In genomic region chr2:119009376-119009775, GRCm38 (mm10) we compare ENCODE assay signal across 27 mouse cellular contexts.
"Had no signal": no experiment of that assay in that cellular context is flagged by ENCODE, and none has a peak within 500 bp of the region (broad histone marks: within the 10 kb centered on the region; RNA-seq: fewer than 3 reads in every experiment).

No protein-coding gene starts in this region.

- ATAC-seq: forebrain, embryonic 13.5 days; forebrain, embryonic 15.5 days; forebrain, embryonic 16.5 days; forebrain, postnatal 0 days had no signal

- H3K4me2 ChIP-seq: embryonic facial prominence, embryonic 12.5 days; embryonic facial prominence, embryonic 13.5 days; embryonic facial prominence, embryonic 15.5 days; forebrain, embryonic 12.5 days; forebrain, embryonic 13.5 days; forebrain, embryonic 15.5 days; heart, embryonic 11.5 days had no signal

- H3K27me3 ChIP-seq: embryonic facial prominence, embryonic 12.5 days; embryonic facial prominence, embryonic 13.5 days; embryonic facial prominence, embryonic 15.5 days; forebrain, embryonic 12.5 days; forebrain, embryonic 13.5 days; forebrain, embryonic 15.5 days had no signal

- H3K36me3 ChIP-seq: embryonic facial prominence, embryonic 10.5 days; embryonic facial prominence, embryonic 12.5 days; embryonic facial prominence, embryonic 13.5 days; embryonic facial prominence, embryonic 15.5 days; forebrain, embryonic 10.5 days; forebrain, embryonic 12.5 days; forebrain, embryonic 15.5 days; heart, embryonic 10.5 days had no signal

- H3K27ac ChIP-seq: embryonic facial prominence, embryonic 10.5 days; embryonic facial prominence, embryonic 12.5 days; embryonic facial prominence, embryonic 13.5 days; embryonic facial prominence, embryonic 15.5 days; forebrain, embryonic 10.5 days; forebrain, embryonic 12.5 days; forebrain, embryonic 13.5 days; forebrain, embryonic 15.5 days; gastrocnemius, adult 2 months; heart, adult 2 months; heart, embryonic 10.5 days had no signal

- H3K4me1 ChIP-seq: embryonic facial prominence, embryonic 10.5 days; embryonic facial prominence, embryonic 12.5 days; embryonic facial prominence, embryonic 13.5 days; embryonic facial prominence, embryonic 15.5 days; forebrain, embryonic 10.5 days; forebrain, embryonic 12.5 days; forebrain, embryonic 13.5 days; forebrain, embryonic 15.5 days had no signal

- H3K9ac ChIP-seq: embryonic facial prominence, embryonic 12.5 days; embryonic facial prominence, embryonic 13.5 days; embryonic facial prominence, embryonic 15.5 days; forebrain, embryonic 12.5 days; forebrain, embryonic 13.5 days; forebrain, embryonic 15.5 days; forebrain, postnatal 0 days had no signal

- H3K4me3 ChIP-seq: embryonic facial prominence, embryonic 10.5 days; embryonic facial prominence, embryonic 12.5 days; embryonic facial prominence, embryonic 13.5 days; embryonic facial prominence, embryonic 15.5 days; erythroblast, embryonic 14.5 days; forebrain, embryonic 10.5 days; forebrain, embryonic 12.5 days; forebrain, embryonic 13.5 days; forebrain, embryonic 15.5 days; gastrocnemius, adult 2 months; heart, adult 2 months; heart, embryonic 10.5 days had no signal

- H3K9me3 ChIP-seq: embryonic facial prominence, embryonic 10.5 days; embryonic facial prominence, embryonic 12.5 days; embryonic facial prominence, embryonic 13.5 days; embryonic facial prominence, embryonic 15.5 days; forebrain, embryonic 10.5 days; forebrain, embryonic 12.5 days; forebrain, embryonic 13.5 days; forebrain, embryonic 15.5 days; heart, embryonic 10.5 days had no signal

- DNase-seq: cerebellum, adult 9-11 months; cerebellum, postnatal 10 days; cerebellum, postnatal 14 days; cerebellum, postnatal 25 days; cerebellum, postnatal 36 days; embryo, embryonic 11 days; forebrain, postnatal 0 days; gastrocnemius, adult 2 months; gastrocnemius, postnatal 10 days; gastrocnemius, postnatal 14 days; gastrocnemius, postnatal 25 days; gastrocnemius, postnatal 36 days; heart, adult 11 months; heart, adult 18-20 months; heart, adult 2 months had no signal
